ENCODE assay signal across 16 mouse cellular contexts in genomic region chr11:53496946-53497345, GRCm38 (mm10). TPM values are rescaled to one million over a fixed set of nuclear protein-coding genes. Genes with fewer than 3 reads are reported as not detected.
A peak's percentile ranks its signal among the peaks of the same experiment; 100 is the strongest.
DNase-seq lines count a peak whose midpoint lies in the region; ATAC-seq lines count a peak whose summit lies in the region.
"Had no signal": no experiment of that assay in that cellular context is flagged by ENCODE, and none has a peak within 500 bp of the region (broad histone marks: within the 10 kb centered on the region; RNA-seq: fewer than 3 reads in every experiment).

No protein-coding gene starts in this region.

- H3K4me3 ChIP-seq in heart, embryonic 10.5 days: no peak overlapping the region
- H3K4me3 ChIP-seq in heart, embryonic 11.5 days (ENCODE audit: low read depth, low read length): no peak overlapping the region
- H3K4me3 ChIP-seq in hindbrain, embryonic 13.5 days: no peak overlapping the region
- H3K4me3 ChIP-seq: heart, embryonic 15.5 days; intestine, embryonic 15.5 days; midbrain, embryonic 12.5 days had no signal

- peaks cover 16% of the 10 kb centered on the region; the same call in 1 of the 2 replicates for H3K27me3 ChIP-seq in heart, embryonic 10.5 days (ENCODE audit: insufficient read depth, poor library complexity, severe bottlenecking)
- no peaks in the 10 kb centered on the region for H3K27me3 ChIP-seq in heart, embryonic 11.5 days (ENCODE audit: control insufficient read depth, insufficient read depth, low read length)
- H3K27me3 ChIP-seq in hindbrain, embryonic 13.5 days: peaks cover 49% of the 10 kb centered on the region
- H3K27me3 ChIP-seq: heart, embryonic 15.5 days had no signal

- no peaks in the 10 kb centered on the region for H3K36me3 ChIP-seq in heart, embryonic 10.5 days
- no peaks in the 10 kb centered on the region for H3K36me3 ChIP-seq in heart, embryonic 11.5 days (ENCODE audit: control insufficient read depth, insufficient read depth, low read length)
- no peaks in the 10 kb centered on the region for H3K36me3 ChIP-seq in hindbrain, embryonic 13.5 days
- H3K36me3 ChIP-seq: heart, embryonic 15.5 days; intestine, embryonic 15.5 days; midbrain, embryonic 12.5 days had no signal

- WGBS in heart, embryonic 10.5 days: 80% methylated on average over 6 of the region's 6 CpGs
- 80% methylated on average over 6 of the region's 6 CpGs for WGBS in heart, embryonic 11.5 days (ENCODE audit: insufficient replicate concordance)
- WGBS in hindbrain, embryonic 13.5 days: 71% methylated on average over 6 of the region's 6 CpGs

- H3K9ac ChIP-seq in heart, embryonic 11.5 days (ENCODE audit: low read depth, low read length): no peak overlapping the region
- no peak overlapping the region for H3K9ac ChIP-seq in hindbrain, embryonic 13.5 days
- H3K9ac ChIP-seq: heart, embryonic 15.5 days; intestine, embryonic 15.5 days; liver, embryonic 14.5 days; midbrain, embryonic 12.5 days had no signal

- DNase-seq in cerebellum, adult 18-20 months: peak; percentile 49 to 53
- no peak for DNase-seq in cerebellum, adult 8-10 months
- DNase-seq in heart, embryonic 10.5 days (ENCODE audit: low spot score): peak; percentile 71
- peak; percentile 30 for DNase-seq in A20 (ENCODE audit: low read depth, low spot score)
- no peak for DNase-seq in neural tube, embryonic 10.5 days (ENCODE audit: extremely low spot score, low spot score)
- DNase-seq: adrenal gland, adult 2 months; spleen, adult 18-20 months had no signal

- H3K9me3 ChIP-seq in heart, embryonic 10.5 days: no peaks in the 10 kb centered on the region
- no peaks in the 10 kb centered on the region for H3K9me3 ChIP-seq in heart, embryonic 11.5 days (replicated peaks; ENCODE audit: control insufficient read depth, low read length)
- H3K9me3 ChIP-seq in hindbrain, embryonic 13.5 days: no peaks in the 10 kb centered on the region
- H3K9me3 ChIP-seq: heart, embryonic 15.5 days; intestine, embryonic 15.5 days; midbrain, embryonic 12.5 days had no signal

- no peak for ATAC-seq in heart, embryonic 11.5 days (replicated peaks; ENCODE audit: insufficient number of reproducible peaks, low FRiP score, low TSS enrichment)
- ATAC-seq in hematopoietic stem cell, adult 5-6 weeks (replicated peaks in 1 of 2; ENCODE audit: insufficient read depth in 1 of 2, low FRiP score in 2 of 2, low TSS enrichment in 1 of 2, low read depth in 1 of 2, poor library complexity in 2 of 2, severe bottlenecking in 2 of 2): peak; percentile 77 to 84
- no peak for ATAC-seq in hindbrain, embryonic 13.5 days (ENCODE audit: low FRiP score)
- ATAC-seq: intestine, embryonic 15.5 days had no signal

- H3K4me1 ChIP-seq in heart, embryonic 10.5 days: peaks cover 19% of the 10 kb centered on the region; the same call in 1 of the 2 replicates
- peaks cover 8% of the 10 kb centered on the region for H3K4me1 ChIP-seq in heart, embryonic 11.5 days (ENCODE audit: control insufficient read depth, insufficient read depth, low read length)
- H3K4me1 ChIP-seq in hindbrain, embryonic 13.5 days (replicated peaks): peaks cover 31% of the 10 kb centered on the region

- no peak overlapping the region for H3K4me2 ChIP-seq in heart, embryonic 11.5 days
- H3K4me2 ChIP-seq in hindbrain, embryonic 13.5 days: no peak overlapping the region
- H3K4me2 ChIP-seq: heart, embryonic 15.5 days; intestine, embryonic 15.5 days; midbrain, embryonic 12.5 days had no signal

- H3K27ac ChIP-seq in heart, embryonic 10.5 days: no peak overlapping the region
- no peak overlapping the region for H3K27ac ChIP-seq in heart, embryonic 11.5 days (ENCODE audit: low read depth, low read length)
- H3K27ac ChIP-seq in hindbrain, embryonic 13.5 days: no peak overlapping the region
- H3K27ac ChIP-seq: heart, embryonic 15.5 days; intestine, embryonic 15.5 days; liver, embryonic 14.5 days; midbrain, embryonic 12.5 days had no signal

RNA-seq across cellular contexts. Expression of gene Sowaha, which starts 16.9 kb away (rescaled TPM):
- polyA plus RNA-seq in heart, embryonic 10.5 days (2016; fragmentation: Nextera tagmentation; extraction: Ambion mirVana): 0.32 and 0.38 TPM in 2 replicates
- 0.41 and 0.73 TPM in 2 replicates for polyA plus RNA-seq in heart, embryonic 11.5 days (2014; fragmentation: Nextera tagmentation; extraction: Ambion mirVana)
- not detected in 2 replicates for total RNA-seq in hematopoietic stem cell, adult 5-6 weeks (2017)
- 0.55 and 0.71 TPM in 2 replicates for polyA plus RNA-seq in hindbrain, embryonic 13.5 days (2015; fragmentation: Nextera tagmentation; extraction: Ambion mirVana)
- total RNA-seq: neutrophil, adult 5-6 weeks had no signal

RNA-seq across cellular contexts. Expression of gene Gm9945, which starts 17.0 kb away (rescaled TPM):
- polyA plus RNA-seq in heart, embryonic 10.5 days (2016; fragmentation: Nextera tagmentation; extraction: Ambion mirVana): not detected in 2 replicates
- polyA plus RNA-seq in heart, embryonic 11.5 days (2014; fragmentation: Nextera tagmentation; extraction: Ambion mirVana): 0.29 TPM in 1 of 2 replicates, not detected in the other
- not detected in 2 replicates for total RNA-seq in hematopoietic stem cell, adult 5-6 weeks (2017)
- 0.28 TPM in 1 of 2 replicates, not detected in the other for polyA plus RNA-seq in hindbrain, embryonic 13.5 days (2015; fragmentation: Nextera tagmentation; extraction: Ambion mirVana)
- total RNA-seq: adrenal gland, adult 2 months; neutrophil, adult 5-6 weeks had no signal
- polyA plus RNA-seq: adrenal gland, adult 2 months; heart, embryonic 15.5 days; intestine, embryonic 15.5 days; midbrain, embryonic 12.5 days had no signal

RNA-seq across cellular contexts. Expression of gene Sept8, which starts 22.1 kb away (rescaled TPM):
- 20.1 and 22.9 TPM in 2 replicates for polyA plus RNA-seq in heart, embryonic 10.5 days (2016; fragmentation: Nextera tagmentation; extraction: Ambion mirVana)
- 18.8 and 21.4 TPM in 2 replicates for polyA plus RNA-seq in heart, embryonic 11.5 days (2014; fragmentation: Nextera tagmentation; extraction: Ambion mirVana)
- 22.2 and 35.4 TPM in 2 replicates for total RNA-seq in hematopoietic stem cell, adult 5-6 weeks (2017)
- polyA plus RNA-seq in hindbrain, embryonic 13.5 days (2015; fragmentation: Nextera tagmentation; extraction: Ambion mirVana): 16.4 and 17.3 TPM in 2 replicates

RNA-seq across cellular contexts. Expression of gene Gm9837, which starts 26.7 kb away (rescaled TPM):
- polyA plus RNA-seq in heart, embryonic 10.5 days (2016; fragmentation: Nextera tagmentation; extraction: Ambion mirVana): not detected in 2 replicates
- polyA plus RNA-seq in heart, embryonic 11.5 days (2014; fragmentation: Nextera tagmentation; extraction: Ambion mirVana): not detected in 2 replicates
- not detected in 2 replicates for total RNA-seq in hematopoietic stem cell, adult 5-6 weeks (2017)
- not detected in 2 replicates for polyA plus RNA-seq in hindbrain, embryonic 13.5 days (2015; fragmentation: Nextera tagmentation; extraction: Ambion mirVana)
- total RNA-seq: adrenal gland, adult 2 months; layer of hippocampus, postnatal 14 days; neutrophil, adult 5-6 weeks had no signal
- polyA plus RNA-seq: adrenal gland, adult 2 months; heart, embryonic 15.5 days; intestine, embryonic 15.5 days; liver, embryonic 14.5 days; midbrain, embryonic 12.5 days had no signal

RNA-seq across cellular contexts. Expression of gene Shroom1, which starts 39.9 kb away (rescaled TPM):
- 2.3 and 2.5 TPM in 2 replicates for polyA plus RNA-seq in heart, embryonic 10.5 days (2016; fragmentation: Nextera tagmentation; extraction: Ambion mirVana)
- polyA plus RNA-seq in heart, embryonic 11.5 days (2014; fragmentation: Nextera tagmentation; extraction: Ambion mirVana): 3.3 and 3.7 TPM in 2 replicates
- 0.69 TPM in 1 of 2 replicates, not detected in the other for total RNA-seq in hematopoietic stem cell, adult 5-6 weeks (2017)
- polyA plus RNA-seq in hindbrain, embryonic 13.5 days (2015; fragmentation: Nextera tagmentation; extraction: Ambion mirVana): 2.5 and 2.6 TPM in 2 replicates
- total RNA-seq: neutrophil, adult 5-6 weeks had no signal

Comparison
In these comparisons a context has a peak if more than half of its experiments do, and no peak if none do; other contexts are left out.
1. DNase-seq: peak in cerebellum, adult 18-20 months (2 of 2), heart, embryonic 10.5 days (single experiment) and A20 (single experiment); none in cerebellum, adult 8-10 months (single experiment) and neural tube, embryonic 10.5 days (single experiment).
2. ATAC-seq: peak in hematopoietic stem cell, adult 5-6 weeks (2 of 2); none in heart, embryonic 11.5 days (single experiment) and hindbrain, embryonic 13.5 days (single experiment).